Mouse (Mus musculus): ENCODE data around the gene Scyl1.

Gene Scyl1

DNA sequence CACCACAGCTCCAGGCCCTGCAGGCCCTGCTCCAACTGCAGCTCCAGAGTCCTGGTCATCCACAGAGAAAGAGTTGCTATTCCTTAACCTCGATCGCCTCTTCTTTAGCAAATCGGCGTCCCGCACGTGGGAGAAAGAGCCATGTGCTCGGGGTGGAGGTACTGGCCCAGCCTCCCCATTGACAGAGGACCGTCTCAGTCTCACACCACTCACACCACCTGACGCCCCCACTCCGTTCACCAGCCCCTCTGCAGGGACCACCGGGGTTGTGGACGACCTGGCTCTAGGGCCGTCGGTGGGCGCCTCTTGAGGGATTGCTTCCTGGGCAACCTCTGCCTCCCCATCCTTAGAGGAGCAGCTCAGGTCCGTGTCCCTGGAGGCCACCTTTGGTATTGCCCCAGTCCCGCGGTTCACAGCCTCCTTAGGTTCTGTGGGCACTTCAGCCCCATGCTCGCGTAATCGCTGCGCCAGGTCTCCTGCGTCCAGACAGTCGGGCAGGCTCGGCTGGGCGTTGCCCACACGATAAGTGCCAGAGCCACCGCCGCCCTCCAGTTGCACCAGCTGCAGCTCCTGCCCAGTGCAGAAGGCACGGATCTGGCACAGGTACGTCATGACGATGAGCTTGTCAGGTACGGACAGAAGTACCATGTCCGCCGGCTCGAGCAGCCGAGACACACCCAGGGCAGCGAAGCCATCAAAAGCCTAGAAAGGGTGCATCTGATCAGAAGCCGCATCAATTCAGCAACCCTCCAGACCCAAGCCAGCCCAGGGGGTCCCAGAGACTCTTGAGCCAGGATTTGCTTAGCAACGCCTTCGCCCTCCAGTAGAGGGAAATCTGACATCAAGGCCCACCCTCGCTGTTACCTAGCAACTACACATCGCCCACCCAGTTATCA is 55.2 kb downstream of the Scyl1 start:
- DNase-seq (ENCODE audit: low spot score), result no peak

- peak; percentile 58 for DNase-seq (ENCODE audit: low spot score)
Observed at GRCm38 (mm10) chr19:5713730-5714129, 57.5 kb downstream of the Scyl1 start.

GRCm38 (mm10) chr19:5713255-5713654 is 58.0 kb downstream of the Scyl1 start:
- no peak for DNase-seq (ENCODE audit: low spot score)

DNA sequence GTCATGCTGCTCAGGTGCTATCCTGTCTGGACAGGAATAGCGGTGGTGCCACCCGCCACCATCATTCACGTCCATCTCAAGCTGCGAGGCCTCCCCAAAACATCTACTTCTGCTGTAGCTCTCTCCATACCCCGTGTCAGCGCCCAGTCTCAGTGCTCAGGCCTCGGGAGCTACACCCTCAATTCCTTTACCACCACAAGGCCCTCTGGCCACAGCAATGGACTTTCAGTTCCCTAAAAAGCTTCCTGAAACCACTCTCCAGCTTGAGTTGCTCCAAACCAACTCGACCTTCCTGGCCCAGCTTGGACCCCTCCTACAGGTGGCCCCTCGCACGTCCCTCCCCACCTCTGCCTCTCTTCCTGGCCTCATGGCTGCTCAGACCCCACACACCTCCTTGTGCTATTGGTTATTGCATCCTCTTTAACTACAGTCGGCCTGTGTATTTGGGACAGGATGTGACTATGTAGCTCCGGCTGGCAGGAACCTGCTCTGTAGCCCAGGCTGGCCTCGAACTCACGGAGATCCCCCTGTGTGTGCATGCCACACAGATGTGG is 59.2 kb downstream of the Scyl1 start:
- no peak for DNase-seq (ENCODE audit: low spot score)

- peak; percentile 54 for DNase-seq (ENCODE audit: low spot score)
Observed at GRCm38 (mm10) chr19:5711218-5711617, 60.0 kb downstream of the Scyl1 start.

GRCm38 (mm10) chr19:5710581-5710980 is 60.6 kb downstream of the Scyl1 start:
- DNase-seq (ENCODE audit: low spot score), result no peak

GRCm38 (mm10) chr19:5710068-5710467 is 61.2 kb downstream of the Scyl1 start:
- no peak for DNase-seq (ENCODE audit: low spot score)

Data from urinary bladder, postnatal 25 days (tissue).